Mouse (Mus musculus): Measurements from ENCODE around the gene Olfr1412.

DNA sequence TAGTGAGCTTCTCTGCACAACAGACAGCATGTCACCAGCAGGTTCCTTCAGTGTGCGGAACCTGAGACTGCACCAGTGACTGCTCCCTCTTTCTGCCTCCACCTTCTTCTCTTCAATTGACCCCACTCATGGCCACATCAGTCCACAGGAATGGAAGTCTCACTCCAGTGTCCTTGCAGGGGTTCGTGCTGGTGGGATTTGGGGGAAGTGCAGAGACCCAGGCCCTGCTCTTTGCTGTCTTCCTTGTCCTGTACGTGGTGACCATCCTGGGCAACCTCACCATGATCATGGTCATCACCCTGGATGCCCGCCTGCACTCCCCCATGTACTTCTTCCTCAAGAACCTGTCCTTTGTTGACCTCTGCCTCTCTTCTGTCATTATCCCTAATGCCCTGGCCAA lies 22.1 kb downstream of the Olfr1412 start:
- TF ChIP-seq CTCF (IDR thresholded peaks at IDR 0.05; ENCODE audit: low read depth, low read length) (no peak), GATA1 (IDR thresholded peaks at IDR 0.05; ENCODE audit: borderline replicate concordance, low read length) (no peak), GATA2 (IDR thresholded peaks at IDR 0.05; ENCODE audit: borderline replicate concordance, low read depth, low read length) (no peak), TAL1 (conservative IDR thresholded peaks at IDR 0.05; ENCODE audit: low read depth, low read length) (no peak), POLR2AphosphoS5 (IDR thresholded peaks at IDR 0.05; ENCODE audit: insufficient replicate concordance, low read depth, low read length) (no peak)

Measured in G1E (cell line).